Mouse (Mus musculus) gonadal fat pad, adult 2 months (tissue): ENCODE data around the gene Nt5c2. TPM values are rescaled to one million over a fixed set of nuclear protein-coding genes. Genes with fewer than 3 reads are reported as not detected.

Source experiments
- DNase-seq: peaks from one replicate; pipeline ENCODE4 v3.0.0-alpha.2; 2012; ENCODE audit warnings: low read depth
- polyA plus RNA-seq: library from polyadenylated mRNA; depleted of rRNA; stranded (reverse); fragments of >200 nt; gene quantifications from 2 replicates; pipeline ENCODE4 v1.2.3, GENCODE M21; 2012; rRNA removed

Gene Nt5c2
- polyA plus RNA-seq, 1 experiment = 19.7 TPM

- DNase-seq = no peak
Observed at GRCm38 (mm10) chr19:46848381-46849268, 166.3 kb downstream of the Nt5c2 start.

GRCm38 (mm10) chr19:46846459-46846858 lies 168.5 kb downstream of the Nt5c2 start:
- no peak for DNase-seq

DNA sequence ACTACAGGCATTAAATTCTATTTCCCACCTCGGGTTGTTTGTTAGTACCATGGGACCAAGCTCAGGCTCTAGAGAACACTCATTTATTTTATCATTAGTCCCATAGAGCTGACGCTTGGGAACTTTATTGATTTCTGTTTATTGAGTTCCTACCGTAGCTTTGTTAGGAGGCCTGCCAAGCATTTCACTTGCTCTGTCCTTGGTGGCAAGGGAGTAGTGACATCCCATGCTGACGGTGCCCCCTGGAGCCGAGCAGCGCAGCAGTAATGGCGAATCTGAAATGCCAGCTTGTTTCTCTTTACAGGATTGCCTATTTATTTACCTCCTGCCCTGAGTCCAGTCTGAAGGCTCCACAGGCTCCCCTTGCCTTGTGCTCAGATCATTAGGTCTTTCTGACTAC lies 168.9 kb downstream of the Nt5c2 start:
- no peak for DNase-seq

DNA sequence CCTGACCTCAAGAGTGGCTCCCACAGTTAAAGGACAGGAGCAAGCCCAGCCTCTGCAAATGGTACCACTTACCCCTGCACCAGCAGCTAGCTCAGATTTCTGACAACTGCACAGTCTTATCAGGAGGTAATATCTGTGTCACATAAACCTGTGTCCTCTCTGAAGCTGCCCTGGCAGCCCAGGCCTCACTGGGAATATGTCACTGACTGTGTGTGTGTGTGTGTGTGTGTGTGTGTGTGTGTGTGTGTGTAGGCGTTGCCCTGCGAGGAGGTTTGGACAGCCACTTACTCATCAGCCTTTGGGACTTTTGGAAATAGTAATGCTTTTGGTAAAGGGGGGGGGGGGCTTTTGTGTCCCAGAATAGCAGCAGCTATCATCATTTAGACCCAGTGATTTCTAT lies 171.9 kb downstream of the Nt5c2 start:
- no peak for DNase-seq

DNA sequence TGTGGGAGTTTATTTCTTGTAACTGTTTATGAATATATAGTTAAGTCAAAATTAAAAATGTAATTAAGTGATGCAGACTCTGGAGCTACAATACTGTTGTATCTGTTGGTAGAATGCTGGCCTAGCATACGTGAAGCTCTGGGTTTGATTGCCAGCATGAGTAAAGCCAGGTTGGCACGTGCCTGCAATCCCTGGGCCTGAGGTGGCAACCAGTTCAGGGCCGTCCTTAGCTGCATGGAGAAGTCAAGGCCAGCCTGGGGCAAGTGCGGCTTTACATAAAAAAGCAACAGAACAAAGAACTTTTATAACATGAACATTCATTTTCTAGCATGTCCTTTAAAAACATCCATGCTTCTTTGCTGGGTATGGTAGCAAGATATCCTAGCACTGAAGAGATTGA lies 173.9 kb downstream of the Nt5c2 start:
- no peak for DNase-seq

GRCm38 (mm10) chr19:46837290-46838079 lies 177.5 kb downstream of the Nt5c2 start:
- DNase-seq = no peak

DNA sequence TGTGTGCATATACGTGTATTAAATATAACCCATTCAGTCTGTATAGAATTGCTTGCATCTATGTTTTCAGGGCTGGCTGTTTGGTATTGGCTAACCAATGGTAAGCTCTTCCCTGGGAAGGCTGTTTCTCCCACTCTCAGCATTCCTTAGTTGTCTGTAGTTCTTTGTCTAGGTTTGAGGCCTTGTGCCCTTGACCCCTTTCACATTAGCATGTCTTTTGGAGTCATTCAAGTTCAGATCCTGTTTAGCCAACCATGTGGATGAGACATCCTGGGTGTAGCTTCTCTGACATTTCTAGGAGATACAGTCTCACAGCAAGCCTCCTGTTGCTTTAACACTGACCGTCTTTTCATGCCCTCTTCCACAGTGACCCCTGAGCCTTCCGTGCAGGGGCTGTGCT lies 178.9 kb downstream of the Nt5c2 start:
- no peak for DNase-seq

DNA sequence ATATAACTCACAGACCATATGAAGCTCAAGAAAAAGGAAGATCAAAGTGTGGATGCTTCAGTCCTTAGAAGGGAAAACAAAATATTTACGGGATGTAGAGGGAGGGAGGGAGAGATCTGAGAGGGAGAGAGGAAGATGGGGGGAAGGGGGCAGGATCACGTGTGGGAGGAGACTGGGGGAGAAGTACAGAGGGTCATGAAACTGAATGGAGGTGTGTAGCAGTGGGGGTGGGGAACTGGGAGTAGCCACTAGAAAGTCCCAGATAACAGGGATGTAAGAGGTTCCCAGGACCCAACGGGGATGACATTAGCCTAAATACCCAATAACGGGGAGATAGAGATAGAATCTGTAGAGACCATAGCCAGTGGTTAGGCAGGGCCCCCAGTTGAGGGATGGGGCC lies 179.6 kb downstream of the Nt5c2 start:
- DNase-seq = no peak

DNA sequence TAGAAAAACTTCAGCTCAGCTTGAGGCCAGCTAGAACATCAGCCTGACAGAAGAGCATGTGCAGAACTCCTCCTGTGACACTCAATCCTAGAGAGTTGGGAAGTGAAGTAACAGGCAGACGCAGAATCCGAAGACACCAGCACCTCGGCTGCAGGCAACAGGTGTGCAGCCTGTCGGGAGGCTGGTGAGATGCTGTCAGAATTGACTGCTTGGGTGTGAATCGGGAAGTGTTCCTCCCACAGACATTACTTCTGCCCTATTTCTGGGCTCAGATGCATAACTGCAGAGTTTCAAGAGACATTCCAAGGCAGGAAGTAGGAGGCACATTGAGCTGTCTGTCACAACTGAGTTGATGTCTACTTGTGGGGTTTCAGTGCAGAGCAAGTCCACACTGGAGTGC lies 180.7 kb downstream of the Nt5c2 start:
- DNase-seq = no peak

Other genes with a start within 250 kb of the Nt5c2 start
- gene Ina, start 455 bp downstream of the Nt5c2 start, polyA plus RNA-seq = 1.1 and 1.6 TPM in 2 replicates
- 8.5 and 9.3 TPM in 2 replicates for gene Pcgf6, start 35.8 kb upstream of the Nt5c2 start, polyA plus RNA-seq
- 1.6 and 1.8 TPM in 2 replicates for gene Taf5, start 52.6 kb upstream of the Nt5c2 start, polyA plus RNA-seq
- 120 and 168 TPM in 2 replicates for gene Usmg5, start 75.5 kb upstream of the Nt5c2 start, polyA plus RNA-seq
- 8.5 and 9.4 TPM in 2 replicates for gene Pdcd11, start 75.6 kb upstream of the Nt5c2 start, polyA plus RNA-seq
- 7.5 and 8.2 TPM in 2 replicates for gene Calhm2, start 123.1 kb upstream of the Nt5c2 start, polyA plus RNA-seq
- not detected in 2 replicates for gene Calhm1, start 129.1 kb upstream of the Nt5c2 start, polyA plus RNA-seq
- gene Calhm3, start 142.6 kb upstream of the Nt5c2 start, polyA plus RNA-seq = not detected in 2 replicates
- 4.6 and 5.0 TPM in 2 replicates for gene Neurl1a, start 163.7 kb upstream of the Nt5c2 start, polyA plus RNA-seq